Mouse (Mus musculus) embryo, embryonic 9.5 days (tissue): Measurements from ENCODE around the gene Sh2d1b2.
A peak's percentile ranks its signal among the peaks of the same experiment; 100 is the strongest.

Source experiments
- DNase-seq: peaks from one replicate; pipeline ENCODE4 v3.0.0-alpha.2; 2017; ENCODE audit errors: extremely low spot score

The Sh2d1b2 gene

DNA sequence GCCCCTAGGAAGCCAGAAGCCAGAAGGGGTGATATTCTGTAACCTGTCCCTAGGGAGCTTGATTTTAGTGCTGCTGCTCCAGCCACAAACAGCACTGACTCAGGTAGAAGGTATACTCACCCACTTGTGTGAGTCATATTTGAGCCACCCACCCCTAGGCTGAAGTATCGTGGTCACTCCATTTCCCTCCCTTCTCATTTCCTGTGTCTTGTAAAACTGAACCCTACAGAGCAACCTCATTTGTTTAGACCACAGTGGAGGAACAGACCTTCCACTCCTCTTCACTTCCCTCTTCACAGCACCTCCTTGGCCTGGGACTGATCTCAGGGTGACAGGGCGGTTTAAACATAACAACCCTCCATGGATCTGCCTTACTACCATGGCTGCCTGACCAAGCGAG lies 44.5 kb downstream of the Sh2d1b2 start, which contains the start of gene Sh2d1b1:
Gene Sh2d1b1, plus strand, starts transcription at position 305 of the 400 bp plus-strand sequence.
- no peak for DNase-seq

DNA sequence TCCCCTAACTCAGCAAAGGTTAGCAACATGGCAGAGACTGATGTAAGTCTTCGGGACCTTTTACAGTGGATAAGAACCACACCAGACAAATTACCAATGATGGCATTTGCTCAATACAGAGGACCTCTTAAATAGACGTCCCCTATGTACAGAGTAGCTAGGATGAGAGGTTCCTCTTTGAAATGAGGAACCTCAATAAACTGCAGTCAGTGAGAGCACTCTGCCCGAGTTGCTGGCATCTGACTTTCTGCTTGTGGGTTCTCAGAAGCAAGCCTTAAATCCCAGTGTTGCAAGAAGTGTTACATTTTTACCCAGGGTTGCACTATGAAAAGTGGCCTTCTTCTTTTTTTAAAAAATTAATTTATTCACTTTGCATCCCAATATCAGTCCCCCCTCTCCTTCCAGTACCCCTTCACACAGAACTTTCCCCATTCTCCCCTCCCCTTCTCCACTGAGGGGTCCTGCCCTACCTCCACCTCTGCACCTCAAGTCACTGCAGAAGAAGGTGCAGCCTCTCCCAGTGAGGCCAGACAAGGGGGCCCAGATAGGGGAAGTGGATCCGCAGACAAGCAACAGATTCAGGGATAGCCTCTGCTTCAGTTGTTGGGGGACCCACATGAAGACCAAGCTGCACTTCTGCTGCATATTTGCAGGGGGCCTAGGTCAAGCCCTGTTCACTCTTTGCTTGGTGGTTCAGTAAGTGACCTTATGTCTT lies 50.0 kb downstream of the Sh2d1b2 start:
- DNase-seq, result no peak

DNA sequence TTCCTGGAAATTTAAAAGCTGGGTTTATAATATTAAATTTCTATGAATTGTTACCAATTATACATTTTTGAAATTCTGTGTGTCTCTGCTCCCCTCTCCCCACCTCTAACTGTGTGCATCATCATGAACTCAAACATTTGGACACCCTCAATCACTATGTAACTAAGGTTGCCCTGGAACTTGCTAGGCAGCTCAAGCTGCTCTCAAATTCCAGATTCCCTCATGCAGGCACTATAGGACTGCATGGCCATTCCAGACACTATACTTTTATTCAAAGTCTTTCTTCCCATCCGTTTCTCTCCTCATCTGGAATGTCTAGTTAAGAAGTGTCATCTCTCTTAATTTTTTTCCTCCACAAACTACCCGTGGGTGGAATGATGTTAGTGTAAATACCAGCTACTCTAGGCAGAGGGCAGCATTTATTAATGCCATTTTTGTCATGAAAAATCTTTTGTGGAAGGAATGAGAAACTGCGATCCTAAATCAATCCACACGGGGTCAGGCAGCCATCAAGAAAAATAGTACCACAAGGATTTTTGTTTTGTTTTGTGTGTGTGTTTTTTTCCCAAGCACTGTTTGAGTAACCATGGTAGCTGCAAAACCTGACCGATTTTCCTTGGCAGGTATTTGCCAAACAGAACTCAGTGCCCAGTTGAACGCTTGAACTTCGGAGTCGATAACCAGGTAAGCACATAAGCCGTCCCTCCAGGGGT lies 59.8 kb downstream of the Sh2d1b2 start:
- DNase-seq, result peak; percentile 59

DNA sequence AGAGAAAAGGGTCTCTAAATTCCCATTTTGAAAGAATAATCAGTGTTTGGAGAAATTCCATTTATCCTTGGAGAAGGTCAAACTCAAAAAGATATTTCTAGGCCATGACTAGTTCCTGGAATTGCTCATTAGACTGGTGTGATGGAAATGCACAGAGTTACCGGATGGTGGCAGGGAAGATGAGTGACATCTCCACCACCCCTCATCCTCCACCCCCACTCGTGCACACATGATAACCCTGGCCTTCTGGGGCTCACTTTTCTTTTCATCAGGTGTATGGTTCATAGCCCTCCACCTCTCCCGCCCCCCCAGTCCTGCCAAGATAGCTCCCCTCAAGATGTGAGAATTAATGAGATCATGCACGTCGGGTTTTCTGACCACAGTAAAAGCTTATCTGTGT lies 60.7 kb downstream of the Sh2d1b2 start:
- no peak for DNase-seq

DNA sequence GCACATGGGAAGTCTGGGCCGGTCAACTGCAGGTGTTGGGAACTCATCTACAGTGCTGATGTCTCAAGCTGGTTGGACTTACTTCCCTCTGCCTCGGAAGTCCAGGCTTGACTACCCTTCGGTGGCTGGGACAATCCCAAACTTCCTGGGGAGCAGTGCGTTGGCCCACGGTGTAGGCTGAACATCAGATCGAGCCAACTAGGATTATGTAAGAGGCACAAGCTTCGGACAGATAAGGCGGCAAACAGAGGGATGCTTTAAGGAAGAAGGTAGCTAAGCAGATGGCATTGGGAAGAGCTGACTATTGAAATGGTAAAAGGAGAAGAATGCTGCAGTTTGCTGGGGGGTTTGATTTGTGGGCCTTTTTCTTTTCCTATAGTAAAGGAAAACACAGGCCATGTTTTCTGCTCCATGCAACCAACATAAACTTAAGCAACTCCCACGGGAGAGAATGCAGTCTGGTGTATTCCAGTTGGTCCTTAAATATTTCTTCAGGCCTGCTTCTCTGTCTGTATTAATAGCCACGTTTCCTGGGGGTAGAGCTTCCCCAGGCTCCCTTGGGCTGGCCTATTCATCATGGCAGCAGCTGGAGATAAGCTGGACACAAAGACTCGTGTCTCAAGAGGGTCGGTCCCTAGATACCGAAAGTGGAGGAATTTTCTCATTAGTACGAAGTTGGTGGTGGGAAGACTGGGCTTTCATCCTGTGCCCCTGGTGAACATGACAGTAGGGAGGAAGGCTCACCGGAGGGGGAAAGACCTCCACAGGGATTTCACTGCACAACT lies 62.4 kb downstream of the Sh2d1b2 start:
- no peak for DNase-seq

DNA sequence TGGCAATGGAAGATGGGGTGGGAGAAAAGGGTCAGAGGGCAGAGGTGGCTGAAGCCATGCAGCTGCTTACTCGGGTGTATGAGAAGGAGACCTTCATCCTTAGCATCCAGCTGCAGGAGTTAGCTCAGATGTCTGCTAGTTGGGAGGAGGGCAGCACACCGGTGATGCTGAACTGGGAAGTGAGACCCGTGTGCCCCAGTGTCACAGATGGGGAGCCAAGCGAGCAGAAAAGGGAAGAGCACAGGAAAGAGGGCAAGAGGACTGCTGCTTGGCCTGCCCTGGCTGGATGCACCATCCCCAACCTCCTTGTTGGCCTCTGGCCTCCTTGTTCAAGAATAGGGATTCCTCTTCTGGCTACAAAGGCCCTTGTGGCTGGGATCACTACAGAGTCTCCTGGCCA lies 66.9 kb downstream of the Sh2d1b2 start:
- DNase-seq, result no peak

DNA sequence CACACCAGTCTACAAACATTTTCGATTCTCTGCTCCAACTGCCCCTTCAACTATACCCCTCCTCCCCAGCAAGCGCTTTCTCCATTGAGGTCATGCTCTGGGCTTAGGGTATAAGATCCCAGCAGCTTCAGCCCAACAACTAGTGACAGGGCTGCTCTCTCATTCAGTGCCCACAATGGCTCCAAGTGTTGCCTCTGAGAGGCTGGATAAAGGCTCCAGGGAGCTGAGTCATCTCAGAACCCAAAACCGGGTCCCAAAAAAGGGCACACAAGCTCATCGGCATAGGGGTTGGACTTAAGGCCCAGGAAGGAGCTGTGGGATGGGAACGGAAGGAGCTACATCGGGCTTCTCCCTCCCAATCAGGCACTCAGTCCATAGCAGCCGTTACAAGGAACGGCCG lies 69.1 kb downstream of the Sh2d1b2 start:
- DNase-seq, result no peak

DNA sequence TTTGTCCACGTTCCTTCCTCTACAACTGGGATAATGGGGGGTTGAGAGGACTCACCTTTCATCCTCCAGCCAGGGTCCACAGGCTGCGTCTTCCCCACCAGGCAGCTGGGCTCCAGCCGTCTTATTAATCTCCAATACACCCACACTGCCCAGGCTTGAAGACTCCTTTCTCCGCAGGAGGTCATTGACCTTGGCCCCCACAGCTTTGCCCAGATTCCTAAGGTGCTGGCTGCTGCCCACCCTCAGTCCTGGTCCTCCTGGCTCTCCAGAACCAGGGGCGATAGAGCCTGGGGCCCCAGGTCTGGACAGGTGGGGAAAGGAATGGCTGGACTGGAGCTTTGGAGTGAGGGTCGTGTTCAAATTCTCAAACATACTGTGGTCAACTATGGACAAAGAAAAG lies 69.9 kb downstream of the Sh2d1b2 start:
- no peak for DNase-seq

DNA sequence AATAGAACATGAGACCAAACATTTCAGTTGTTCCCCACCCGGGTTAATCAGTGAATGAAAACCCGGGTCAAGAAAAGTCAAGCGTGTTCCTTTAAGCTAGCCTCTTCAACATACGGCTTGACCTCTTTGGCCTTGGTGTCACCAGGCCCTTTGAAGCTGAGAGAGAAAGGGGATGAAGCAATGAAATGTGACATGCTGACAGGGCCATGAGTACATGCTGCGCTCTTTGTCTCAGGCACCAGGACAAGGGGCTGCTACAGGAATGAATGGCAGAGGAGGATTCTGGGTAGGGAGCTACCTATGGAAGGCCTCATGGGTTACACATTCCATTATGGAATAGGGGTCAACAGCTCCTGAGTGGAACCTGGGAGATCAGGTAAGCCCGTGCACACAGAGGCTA lies 70.6 kb downstream of the Sh2d1b2 start:
- peak; percentile 37 for DNase-seq
